Mouse (Mus musculus) embryonic facial prominence, embryonic 10.5 days (tissue): ENCODE measurements around the gene Sbpl. TPM values are rescaled to one million over a fixed set of nuclear protein-coding genes. Genes with fewer than 3 reads are reported as not detected.
"Not testable (repeated sequence)": the region's sequence is repeated elsewhere in the genome, so short reads cannot be mapped to it uniquely, and the experiment has no call there.

Experiments
- DNase-seq: peaks from one replicate; pipeline ENCODE4 v3.0.0-alpha.2; 2017; ENCODE audit warnings: low spot score
- H3K27ac ChIP-seq: fragments of 300-500 bp; sonication (generic); replicated peaks from 2 replicates; pipeline ENCODE4 v1.5.1; 2016; ENCODE audit warnings: mild to moderate bottlenecking
- H3K27me3 ChIP-seq: fragments of 300-500 bp; sonication (generic); replicated peaks from 2 replicates; pipeline ENCODE4 v1.6.1; 2016; ENCODE audit warnings: low read depth, mild to moderate bottlenecking; ENCODE audit not compliant: poor library complexity, severe bottlenecking
- H3K36me3 ChIP-seq: fragments of 300-500 bp; sonication (generic); replicated peaks from 2 replicates; pipeline ENCODE4 v1.6.1; 2016; ENCODE audit warnings: mild to moderate bottlenecking, moderate library complexity
- H3K4me1 ChIP-seq: fragments of 300-500 bp; sonication (generic); 2 replicates; pipeline ENCODE4 v1.6.1; 2016
- H3K4me3 ChIP-seq: fragments of 300-500 bp; sonication (generic); 2 replicates; pipeline ENCODE4 v1.5.1; 2016; ENCODE audit warnings: mild to moderate bottlenecking, moderate library complexity
- H3K9me3 ChIP-seq: fragments of 300-500 bp; sonication (generic); 2 replicates; pipeline ENCODE4 v1.6.1; 2016; ENCODE audit warnings: mild to moderate bottlenecking
- WGBS: fragments of 180-500 bp; shearing (Covaris S2); methylation state at CpG from one replicate; pipeline ENCODE4 v1.1.7; 2016; 5-methylcytosine and 5-hydroxymethylcytosine counted together
- polyA plus RNA-seq: library from polyadenylated mRNA; unstranded; fragments of >200 nt; fragmentation: Nextera tagmentation; extraction: Ambion mirVana; gene quantifications from 2 replicates; pipeline ENCODE4 v1.2.1, GENCODE M21; 2016

The Sbpl gene
- polyA plus RNA-seq, 1 experiment from 2014 or later: not detected

DNA sequence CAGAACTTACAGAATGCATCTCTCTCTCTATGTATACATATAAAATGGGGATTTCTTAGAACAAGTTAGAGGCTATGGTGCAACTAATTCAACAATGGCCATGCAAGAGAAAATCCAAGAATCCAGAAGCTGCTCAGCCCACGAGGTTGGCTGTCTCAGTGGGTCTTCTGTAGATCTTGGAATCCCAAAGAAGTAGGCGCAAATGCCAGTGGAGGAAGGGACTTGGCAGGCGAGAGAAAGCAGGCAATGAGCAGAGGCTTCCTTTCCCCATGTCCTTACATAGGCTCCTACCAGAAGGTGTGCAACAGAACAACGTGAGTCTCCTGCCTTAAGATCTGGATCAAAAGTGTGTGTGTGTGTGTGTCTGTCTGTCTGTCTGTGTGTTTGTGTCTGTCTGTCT, 7.6 kb downstream of the Sbpl start:
- not testable (repeated sequence) for H3K4me3 ChIP-seq, H3K27me3 ChIP-seq, H3K4me1 ChIP-seq, H3K9me3 ChIP-seq, H3K36me3 ChIP-seq, DNase-seq, H3K27ac ChIP-seq
- 78% methylated on average over 4 of the region's 4 CpGs for WGBS

DNA sequence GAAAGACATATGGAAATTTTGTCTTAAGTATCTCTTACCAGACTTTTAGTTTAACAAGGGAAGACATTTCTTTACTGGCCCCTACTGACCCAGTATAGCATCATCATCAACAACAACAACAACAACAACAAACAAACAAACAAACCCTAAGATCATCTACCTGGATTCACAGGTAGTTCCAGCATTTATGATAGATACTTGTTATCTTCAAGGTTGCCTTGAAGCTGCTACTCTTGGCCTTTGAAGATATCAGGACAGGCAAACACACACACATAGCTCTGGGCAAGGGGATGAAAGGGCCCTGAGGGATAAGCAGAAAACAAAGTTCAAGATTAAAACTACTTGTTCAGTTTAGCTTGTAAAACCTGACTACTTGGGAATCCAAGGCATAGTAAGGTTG, 13.7 kb downstream of the Sbpl start, which contains the start of gene Sbp:
Gene Sbp, plus strand, starts transcription at position 301 of the 400 bp plus-strand sequence.
- DNase-seq: no peak
- H3K4me1 ChIP-seq: no peaks in the 10 kb centered on the region
- no peaks in the 10 kb centered on the region for H3K36me3 ChIP-seq

DNA sequence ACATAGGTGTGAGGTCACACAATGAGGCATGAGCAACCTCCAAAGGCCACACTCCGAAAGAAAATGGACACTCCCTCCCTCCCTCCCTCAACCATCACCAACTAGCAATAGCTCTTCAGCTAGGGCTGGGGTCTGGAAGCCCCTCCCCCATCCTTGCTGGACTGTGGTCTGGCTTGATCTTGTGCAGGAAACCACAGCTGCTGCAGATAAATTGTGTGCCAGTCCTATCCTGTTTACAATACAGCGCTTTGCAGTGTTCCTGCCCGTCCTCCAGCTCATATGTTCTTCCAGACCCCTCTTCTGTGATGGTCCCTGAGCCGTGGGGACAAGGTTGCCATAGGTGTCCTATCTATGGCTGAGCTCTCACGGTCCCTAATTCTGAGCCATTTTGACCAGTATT, 23.9 kb downstream of the Sbpl start:
- Histone ChIP-seq H3K36me3 (no peaks in the 10 kb centered on the region), H3K27me3 (no peaks in the 10 kb centered on the region), H3K27ac (no peak overlapping the region), H3K9me3 (no peaks in the 10 kb centered on the region), H3K4me3 (no peak overlapping the region), H3K4me1 (no peaks in the 10 kb centered on the region)
- 87% methylated on average over 5 of the region's 5 CpGs for WGBS
- DNase-seq: no peak

More for the DNA sequence above, 13.7 kb downstream of the Sbpl start, which contains the start of gene Sbp:
- no peaks in the 10 kb centered on the region for H3K27me3 ChIP-seq
- no peak within 1 kb of the TSS for H3K27ac ChIP-seq
- H3K4me3 ChIP-seq: no peak within 1 kb of the TSS
- H3K9me3 ChIP-seq: no peaks in the 10 kb centered on the region

DNA sequence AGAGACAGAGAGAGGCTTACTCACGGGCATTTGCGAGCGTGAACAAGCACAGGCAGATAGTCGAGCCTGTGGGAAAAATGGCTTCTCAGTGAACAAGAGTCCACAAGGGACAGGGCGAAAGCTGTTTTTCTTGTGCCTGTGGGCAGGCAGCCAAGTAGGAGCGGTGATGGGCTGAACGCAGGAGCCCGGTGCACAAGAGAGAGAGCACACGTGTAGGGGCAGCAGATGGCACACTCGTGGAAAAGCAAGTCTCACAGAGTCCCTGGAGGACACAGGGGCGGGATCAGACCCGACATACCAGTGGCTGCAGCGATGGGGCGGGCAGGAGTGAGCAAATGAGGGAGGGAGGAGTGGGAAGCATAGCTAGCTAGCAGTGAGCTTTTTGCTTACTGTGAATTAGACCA, 30.0 kb downstream of the Sbpl start:
- under 1% methylated on average over 14 of the region's 14 CpGs for WGBS
- peak; percentile 78 for DNase-seq
- Histone ChIP-seq H3K27me3 (0 out of 2 replicates have a peak, but pooled peaks cover 3% of the 10 kb centered on the region), H3K9me3 (no peaks in the 10 kb centered on the region), H3K4me3 (peak overlapping the region; percentile 70), H3K36me3 (no peaks in the 10 kb centered on the region), H3K27ac (peak overlapping the region; percentile 93), H3K4me1 (peaks cover 15% of the 10 kb centered on the region)

DNA sequence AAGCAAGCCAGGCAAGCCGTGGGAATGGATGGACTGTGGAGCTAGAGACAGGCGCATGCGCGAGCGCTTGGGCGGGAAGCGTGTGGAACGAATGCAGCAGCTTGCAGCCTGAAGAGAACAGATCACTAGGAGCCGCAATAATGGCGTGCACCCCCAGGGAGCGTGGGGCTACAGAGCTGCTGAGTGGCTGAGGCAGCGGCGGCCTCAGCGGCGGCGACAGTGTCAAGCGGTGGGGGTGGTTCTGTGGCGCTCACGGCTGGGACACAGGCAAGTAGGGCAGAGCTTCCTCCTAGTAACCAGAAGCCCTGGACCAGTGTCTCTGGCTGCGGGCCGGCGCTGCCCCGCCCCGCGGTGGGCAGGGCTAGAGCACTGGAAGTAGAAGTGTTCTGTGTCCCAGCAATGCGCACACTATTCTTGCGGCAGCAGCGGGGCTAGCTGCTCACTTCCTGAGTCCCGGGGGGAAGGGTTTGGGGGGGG, 30.5 kb downstream of the Sbpl start:
- H3K4me1 ChIP-seq: peaks cover 15% of the 10 kb centered on the region
- 0 out of 2 replicates have a peak, but pooled peaks cover 3% of the 10 kb centered on the region for H3K27me3 ChIP-seq
- no peaks in the 10 kb centered on the region for H3K9me3 ChIP-seq
- under 1% methylated on average over 29 of the region's 29 CpGs for WGBS
- peak overlapping the region; percentile 93 for H3K27ac ChIP-seq
- no peaks in the 10 kb centered on the region for H3K36me3 ChIP-seq
- H3K4me3 ChIP-seq: peak overlapping the region; percentile 70
- DNase-seq: peak; percentile 94

DNA sequence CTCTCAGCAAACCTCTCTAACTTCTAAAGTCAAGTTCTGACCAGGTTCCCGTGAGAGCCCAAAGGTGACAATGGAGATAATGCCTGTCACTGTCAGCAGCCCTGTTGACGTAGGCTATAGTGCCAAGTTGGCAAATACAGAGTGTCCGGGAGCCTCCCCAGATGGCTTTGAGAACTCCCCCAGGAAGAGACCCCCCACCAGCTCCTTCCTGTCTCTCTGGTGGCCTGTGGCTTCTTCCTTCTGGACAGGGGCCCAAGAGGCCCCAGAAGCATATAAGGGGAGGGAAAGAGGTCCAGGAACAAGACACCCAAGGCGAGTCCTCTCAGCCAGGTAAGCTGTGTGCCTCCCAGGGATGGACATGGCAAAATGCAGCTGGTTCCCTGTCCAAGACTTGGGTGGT, 37.9 kb downstream of the Sbpl start, which contains the start of gene Dcpp3:
Gene Dcpp3, plus strand, starts transcription at position 301 of the 400 bp plus-strand sequence.
- not testable (repeated sequence) for H3K9me3 ChIP-seq, H3K4me1 ChIP-seq, H3K4me3 ChIP-seq, H3K27ac ChIP-seq, DNase-seq, H3K27me3 ChIP-seq, H3K36me3 ChIP-seq
- 82% methylated on average over 4 of the region's 4 CpGs for WGBS

Other genes starting within 250 kb of the Sbpl start
- 0.05 TPM in 1 of 2 replicates, not detected in the other for gene 1520401A03Rik, start 232.5 kb downstream of the Sbpl start, polyA plus RNA-seq
- 61.6 and 62.0 TPM in 2 replicates for gene Pkmyt1, start 228.9 kb downstream of the Sbpl start, polyA plus RNA-seq
- 12.6 and 14.1 TPM in 2 replicates for gene Paqr4, start 214.4 kb downstream of the Sbpl start, polyA plus RNA-seq
- gene Kremen2, start 209.4 kb downstream of the Sbpl start, polyA plus RNA-seq: 8.3 and 9.6 TPM in 2 replicates
- 168 and 178 TPM in 2 replicates for gene Flywch1, start 183.7 kb downstream of the Sbpl start, polyA plus RNA-seq
- 35.4 and 41.3 TPM in 2 replicates for gene Flywch2, start 169.2 kb downstream of the Sbpl start, polyA plus RNA-seq
- gene Srrm2, start 164.7 kb downstream of the Sbpl start, polyA plus RNA-seq: 511 and 516 TPM in 2 replicates
- 1,075 and 1,103 TPM in 2 replicates for gene Elob, start 126.1 kb downstream of the Sbpl start, polyA plus RNA-seq
- 0.21 TPM in 1 of 2 replicates, not detected in the other for gene Prss33, start 119.2 kb downstream of the Sbpl start, polyA plus RNA-seq
- 0.45 TPM in 1 of 2 replicates, not detected in the other for gene Prss32, start 111.4 kb downstream of the Sbpl start, polyA plus RNA-seq
- gene Prss41, start 111.1 kb downstream of the Sbpl start, polyA plus RNA-seq: 3.2 and 3.6 TPM in 2 replicates
- not detected in 2 replicates for gene Prss21, start 87.2 kb downstream of the Sbpl start, polyA plus RNA-seq
- gene Dcpp1, start 74.4 kb downstream of the Sbpl start, polyA plus RNA-seq: not detected in 2 replicates
- not detected in 2 replicates for gene Dcpp2, start 74.4 kb downstream of the Sbpl start, polyA plus RNA-seq
- gene Dcpp3, start 37.8 kb downstream of the Sbpl start, polyA plus RNA-seq: not detected in 2 replicates
- gene Sbp, start 13.6 kb downstream of the Sbpl start, polyA plus RNA-seq: not detected in 2 replicates
- gene Prss30, start 25.3 kb upstream of the Sbpl start, polyA plus RNA-seq: not detected in 2 replicates
- gene Prss22, start 42.8 kb upstream of the Sbpl start, polyA plus RNA-seq: 3.0 and 3.6 TPM in 2 replicates
- gene Prss27, start 82.9 kb upstream of the Sbpl start, polyA plus RNA-seq: 0.11 and 0.24 TPM in 2 replicates
- 97.6 and 99.9 TPM in 2 replicates for gene Kctd5, start 118.2 kb upstream of the Sbpl start, polyA plus RNA-seq
- gene Pdpk1, start 195.7 kb upstream of the Sbpl start, polyA plus RNA-seq: 30.4 and 30.9 TPM in 2 replicates
- 44.6 and 50.0 TPM in 2 replicates for gene Amdhd2, start 208.5 kb upstream of the Sbpl start, polyA plus RNA-seq
- gene Atp6v0c, start 214.4 kb upstream of the Sbpl start, polyA plus RNA-seq: 422 and 435 TPM in 2 replicates